Mouse (Mus musculus) stomach, postnatal 0 days (tissue): ENCODE measurements around the gene Meis1.

Source experiments
- CTCF ChIP-seq: IDR thresholded peaks from 2 replicates; pipeline ENCODE4 v1.5.1; 2016; ENCODE audit warnings: antibody characterized with exemption, low read depth, mild to moderate bottlenecking, moderate library complexity
- EP300 ChIP-seq: optimal IDR thresholded peaks from 2 replicates; pipeline ENCODE3; 2016; ENCODE audit warnings: antibody characterized with exemption

DNA sequence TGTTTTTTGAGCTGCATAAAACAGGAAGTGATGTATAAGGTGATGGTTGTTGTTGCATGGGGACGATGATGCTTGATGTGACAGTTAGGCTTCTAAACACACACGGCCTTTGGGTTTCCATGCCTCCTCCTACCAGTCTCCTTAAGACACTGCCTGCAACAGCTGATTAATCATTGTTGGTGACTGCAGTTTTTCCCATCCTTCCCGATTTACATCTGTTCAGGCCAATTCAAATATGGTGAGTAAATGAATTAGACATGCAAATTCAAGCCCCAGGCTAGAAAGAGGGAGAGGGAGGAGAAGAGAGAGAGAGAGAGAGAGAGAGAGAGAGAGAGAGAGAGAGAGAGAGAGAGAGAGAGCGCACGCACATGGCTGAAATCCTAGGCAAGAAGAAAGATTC lies 138.0 kb downstream of the Meis1 start:
- no peak for TF ChIP-seq EP300
- no peak for TF ChIP-seq CTCF
